Mouse (Mus musculus) kidney, adult 9 months (tissue): ENCODE data around the gene Rfx4.

Source experiments
- DNase-seq: peaks from one replicate; pipeline ENCODE4 v3.0.0; 2022

Gene Rfx4

GRCm38 (mm10) chr10:84913148-84913547, 157.3 kb downstream of the Rfx4 start:
- no peak for DNase-seq

- no peak for DNase-seq
These were observed 159.6 kb downstream of the Rfx4 start for GRCm38 (mm10) chr10:84915476-84915875.

GRCm38 (mm10) chr10:84916810-84917730, 161.2 kb downstream of the Rfx4 start, which contains the start of gene Ric8b:
TSS of gene Ric8b (plus strand) at chr10:84917616.
- peak; percentile 98 for DNase-seq

- no peak for DNase-seq
These were observed 161.9 kb downstream of the Rfx4 start for GRCm38 (mm10) chr10:84917731-84918095.

- no peak for DNase-seq
These were observed 170.5 kb downstream of the Rfx4 start for GRCm38 (mm10) chr10:84926336-84926735.

- DNase-seq = peak; percentile 35
These were observed 171.0 kb downstream of the Rfx4 start for GRCm38 (mm10) chr10:84926885-84927284.

- no peak for DNase-seq
These were observed 172.6 kb downstream of the Rfx4 start for GRCm38 (mm10) chr10:84928465-84928864.

GRCm38 (mm10) chr10:84935553-84936209, 179.8 kb downstream of the Rfx4 start:
- no peak for DNase-seq

GRCm38 (mm10) chr10:84936832-84937515, 181.1 kb downstream of the Rfx4 start:
- DNase-seq = no peak

GRCm38 (mm10) chr10:84938094-84938820, 182.4 kb downstream of the Rfx4 start:
- no peak for DNase-seq

GRCm38 (mm10) chr10:84938886-84939285, 183.0 kb downstream of the Rfx4 start:
- no peak for DNase-seq

- no peak for DNase-seq
These were observed 184.5 kb downstream of the Rfx4 start for GRCm38 (mm10) chr10:84940356-84940755.

- DNase-seq = no peak
These were observed 189.8 kb downstream of the Rfx4 start for GRCm38 (mm10) chr10:84945692-84946091.

GRCm38 (mm10) chr10:84948970-84949683, 193.3 kb downstream of the Rfx4 start:
- DNase-seq = no peak

GRCm38 (mm10) chr10:84949684-84950010, 193.8 kb downstream of the Rfx4 start:
- no peak for DNase-seq

- no peak for DNase-seq
These were observed 194.5 kb downstream of the Rfx4 start for GRCm38 (mm10) chr10:84950384-84950783.

GRCm38 (mm10) chr10:84954236-84954635, 198.4 kb downstream of the Rfx4 start:
- DNase-seq = no peak
